Mouse (Mus musculus): ENCODE data around the gene Katnal1. TPM values are rescaled to one million over a fixed set of nuclear protein-coding genes. Genes with fewer than 3 reads are reported as not detected.

Katnal1 gene
- polyA plus RNA-seq, 1 experiment from 2014 or later: 19.9 TPM

DNA sequence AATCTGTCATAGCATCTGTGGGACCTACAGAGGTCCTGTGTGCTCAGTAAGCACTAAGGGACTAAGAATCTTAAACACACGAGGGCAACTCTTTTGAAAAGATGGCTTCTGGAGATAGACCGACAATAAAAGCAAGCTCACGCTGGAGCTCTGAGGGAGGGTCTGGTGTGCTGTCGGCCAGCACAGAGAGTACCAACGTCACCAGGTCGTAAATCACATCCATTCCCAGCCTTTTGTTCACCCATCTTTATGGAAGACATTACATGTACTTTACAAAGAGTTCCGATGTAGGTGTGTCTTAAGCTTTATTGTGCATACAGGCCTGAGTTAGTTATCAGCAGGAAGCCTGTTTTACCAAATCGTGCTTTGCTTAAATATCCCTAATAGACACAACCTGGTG lies 14.9 kb upstream of the Katnal1 start:
- ATAC-seq (no peak), DNase-seq (ENCODE audit: low read depth, low spot score) (no peak)
- TF ChIP-seq CTCF (IDR thresholded peaks at IDR 0.05): no peak
- CTCF ChIA-PET: interaction anchor here (1.5 kb wide), 2 partner anchors 11 to 15 kb away, joined by 3 to 4 read pairs; partner anchors contain the start of gene Katnal1
- H3K27me3 ChIP-seq: no peaks in the 10 kb centered on the region
- in situ Hi-C loops (cut with MboI; ENCODE audit: low pct_unique_long_range_greater_than_20kb): no loop called here
- POLR2A ChIA-PET: interaction anchor here (0.5 to 1.2 kb wide), 2 partner anchors 8 to 382 kb away, joined by 3 to 8 read pairs; no protein-coding TSS in a partner anchor

DNA sequence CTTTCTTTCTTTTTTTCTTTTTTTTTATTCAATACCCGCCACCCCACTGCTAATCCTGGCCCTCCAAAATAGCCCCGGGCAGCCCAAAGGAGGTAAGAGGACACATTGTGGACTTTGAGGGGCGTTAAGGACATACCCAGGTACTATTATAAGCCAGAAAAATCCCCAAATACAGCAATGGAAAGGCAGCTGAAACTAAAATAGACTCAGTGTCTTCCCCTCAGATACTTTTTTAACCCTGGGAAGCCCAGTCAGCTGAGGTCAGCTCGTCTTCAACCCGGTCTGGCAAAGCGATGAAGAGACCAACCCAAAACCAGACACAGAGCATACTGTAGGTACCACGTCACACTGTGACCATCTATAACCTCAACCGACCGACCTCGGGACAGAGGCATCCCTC lies 14.3 kb upstream of the Katnal1 start:
- ChIA-PET CTCF (interaction anchor here (1.5 kb wide), 2 partner anchors 12 to 15 kb away, joined by 3 to 4 read pairs; partner anchors contain the start of gene Katnal1), POLR2A (interaction anchor here (1.2 kb wide), 1 partner anchor 9 kb away, joined by 3 read pairs; no protein-coding TSS in a partner anchor)
- in situ Hi-C loops (cut with MboI; ENCODE audit: low pct_unique_long_range_greater_than_20kb): no loop called here
- no peak for DNase-seq (ENCODE audit: low read depth, low spot score)
- no peaks in the 10 kb centered on the region for H3K27me3 ChIP-seq
- ATAC-seq: no peak
- no peak for TF ChIP-seq CTCF (IDR thresholded peaks at IDR 0.05)

DNA sequence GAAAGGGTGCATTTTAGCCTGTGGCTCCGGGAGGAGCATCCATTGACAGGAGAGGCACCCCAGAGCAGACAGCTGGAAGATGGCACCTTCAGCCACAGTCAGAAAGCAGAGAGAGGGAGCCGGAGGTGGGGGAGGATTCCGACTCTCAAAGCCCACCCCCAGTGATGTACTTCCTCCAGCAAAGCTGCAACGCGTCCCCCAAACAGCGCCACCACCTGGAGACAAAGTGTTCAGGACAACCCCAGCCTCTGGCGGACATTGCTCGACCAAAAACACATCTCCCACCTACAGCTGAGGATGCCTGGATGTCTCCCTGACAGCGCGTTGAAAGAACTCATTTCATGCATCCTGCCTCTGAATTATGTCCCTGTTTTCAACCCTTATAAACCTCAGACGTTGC lies 13.8 kb upstream of the Katnal1 start:
- no peaks in the 10 kb centered on the region for H3K27me3 ChIP-seq
- ChIA-PET POLR2A (no interaction called here), CTCF (interaction anchor here (0.7 to 1.3 kb wide), 2 partner anchors 15 to 27 kb away, joined by 3 read pairs; no protein-coding TSS in a partner anchor)
- no peak for DNase-seq (ENCODE audit: low read depth, low spot score)
- in situ Hi-C loops (cut with MboI; ENCODE audit: low pct_unique_long_range_greater_than_20kb): no loop called here
- no peak for ATAC-seq
- no peak for TF ChIP-seq CTCF (IDR thresholded peaks at IDR 0.05)

DNA sequence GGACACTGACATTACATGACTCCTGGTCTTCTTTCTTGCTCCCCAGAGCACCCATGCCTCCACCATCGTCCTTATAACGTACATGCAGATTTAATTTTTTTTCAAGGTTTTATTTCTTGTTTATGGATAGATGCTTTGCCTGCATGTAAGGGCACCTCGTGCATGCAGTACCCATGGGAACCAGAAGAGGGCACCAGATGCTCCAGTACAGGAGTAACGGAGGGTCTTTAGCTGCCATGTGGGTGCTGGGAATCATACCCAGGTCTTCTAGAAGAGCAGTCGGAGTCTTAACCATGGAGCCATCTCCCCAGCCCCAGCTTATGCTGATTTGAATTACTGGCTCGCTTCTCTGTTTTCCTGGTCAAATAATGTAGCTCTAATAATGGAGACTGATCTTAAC lies 13.2 kb upstream of the Katnal1 start:
- peak; percentile 58 for TF ChIP-seq CTCF (IDR thresholded peaks at IDR 0.05)
- ChIA-PET POLR2A (interaction anchor here (1.1 kb wide), 1 partner anchor 24 kb away, joined by 3 read pairs; no protein-coding TSS in a partner anchor), CTCF (interaction anchor here (0.7 to 1.4 kb wide), 3 partner anchors 15 to 28 kb away, joined by 3 read pairs; no protein-coding TSS in a partner anchor)
- DNase-seq (ENCODE audit: low read depth, low spot score) (no peak), ATAC-seq (no peak)
- in situ Hi-C loops (cut with MboI; ENCODE audit: low pct_unique_long_range_greater_than_20kb): no loop called here
- H3K27me3 ChIP-seq: no peaks in the 10 kb centered on the region

DNA sequence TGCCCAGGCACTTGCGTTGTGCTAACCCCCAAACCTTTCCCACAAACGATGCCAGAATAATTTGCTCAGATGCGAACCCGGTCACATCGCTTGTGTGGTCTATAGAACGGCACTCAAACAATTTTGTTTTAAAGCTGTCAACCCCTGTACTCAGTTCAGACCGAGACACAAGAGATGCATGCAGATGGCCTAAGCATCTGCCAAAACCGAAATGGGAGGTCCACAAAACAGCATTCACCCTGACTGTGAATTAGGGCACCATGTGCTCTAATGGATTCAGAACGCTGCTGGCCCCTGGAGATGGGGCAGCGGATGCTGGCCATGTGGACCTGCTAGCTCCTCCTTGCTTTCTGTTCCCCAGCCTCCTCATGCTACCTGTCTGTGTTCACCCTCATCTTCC lies 12.7 kb upstream of the Katnal1 start:
- in situ Hi-C loops (cut with MboI; ENCODE audit: low pct_unique_long_range_greater_than_20kb): no loop called here
- ChIA-PET POLR2A (interaction anchor here (1.1 kb wide), 1 partner anchor 25 kb away, joined by 3 read pairs; no protein-coding TSS in a partner anchor), CTCF (interaction anchor here (1.3 to 1.4 kb wide), 2 partner anchors 20 to 28 kb away, joined by 3 read pairs; no protein-coding TSS in a partner anchor)

DNA sequence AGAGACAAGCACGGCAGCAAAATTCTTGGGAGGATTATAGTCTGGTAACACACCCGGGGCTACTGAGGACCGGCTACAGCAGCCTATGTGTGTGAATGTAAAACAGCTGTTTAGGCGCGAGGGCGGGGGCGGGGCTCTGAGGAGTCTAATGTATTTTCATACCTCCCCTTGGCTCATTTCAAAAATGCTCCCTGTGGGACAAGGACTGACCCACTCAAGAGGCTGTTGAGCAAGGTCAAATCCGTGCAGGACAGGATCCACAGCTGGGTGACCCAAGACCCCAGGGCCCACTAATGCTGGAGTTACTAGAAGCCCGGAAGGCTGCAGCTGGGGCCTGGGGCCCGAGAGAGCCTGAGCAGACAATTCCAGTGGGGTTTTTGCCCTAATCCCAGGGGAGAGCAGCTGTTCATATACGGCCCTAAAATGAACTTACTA lies 10.8 kb upstream of the Katnal1 start:
- CTCF ChIA-PET: interaction anchor here (0.8 kb wide), 1 partner anchor 31 kb away, joined by 3 read pairs; no protein-coding TSS in a partner anchor
- no peak for TF ChIP-seq CTCF (IDR thresholded peaks at IDR 0.05)
- H3K27me3 ChIP-seq: no peaks in the 10 kb centered on the region
- DNase-seq (ENCODE audit: low read depth, low spot score) (no peak), ATAC-seq (no peak)
- in situ Hi-C loops (cut with MboI; ENCODE audit: low pct_unique_long_range_greater_than_20kb): no loop called here
- POLR2A ChIA-PET: interaction anchor here (1.4 kb wide), 1 partner anchor 12 kb away, joined by 5 read pairs; no protein-coding TSS in a partner anchor

More for the DNA sequence above, 12.7 kb upstream of the Katnal1 start:
- ATAC-seq: no peak
- TF ChIP-seq CTCF (IDR thresholded peaks at IDR 0.05): no peak
- H3K27me3 ChIP-seq: no peaks in the 10 kb centered on the region
- no peak for DNase-seq (ENCODE audit: low read depth, low spot score)

- in situ Hi-C loops (cut with MboI; ENCODE audit: low pct_unique_long_range_greater_than_20kb): no loop called here
- CTCF ChIA-PET: interaction anchor here (1.0 to 1.5 kb wide), 6 partner anchors 9 to 28 kb away, joined by 3 to 5 read pairs (median 4); no protein-coding TSS in a partner anchor
- POLR2A ChIA-PET: interaction anchor here (1.3 to 1.4 kb wide), 2 partner anchors 14 to 22 kb away, joined by 5 read pairs; no protein-coding TSS in a partner anchor
- H3K27me3 ChIP-seq: no peaks in the 10 kb centered on the region
- ATAC-seq (peak; percentile 82), DNase-seq (ENCODE audit: low read depth, low spot score) (peak; percentile 60)
- no peak for TF ChIP-seq CTCF (IDR thresholded peaks at IDR 0.05)
Measured at GRCm38 (mm10) chr5:148936516-148936951, 7.4 kb upstream of the Katnal1 start.

- ChIA-PET POLR2A (interaction anchor here (1.3 to 1.4 kb wide), 2 partner anchors 15 to 22 kb away, joined by 5 read pairs; no protein-coding TSS in a partner anchor), CTCF (interaction anchor here (0.9 to 1.5 kb wide), 6 partner anchors 10 to 19 kb away, joined by 3 to 5 read pairs (median 4); no protein-coding TSS in a partner anchor)
- in situ Hi-C loops (cut with MboI; ENCODE audit: low pct_unique_long_range_greater_than_20kb): no loop called here
- DNase-seq (ENCODE audit: low read depth, low spot score) (no peak), ATAC-seq (no peak)
- no peak for TF ChIP-seq CTCF (IDR thresholded peaks at IDR 0.05)
- no peaks in the 10 kb centered on the region for H3K27me3 ChIP-seq
Measured at GRCm38 (mm10) chr5:148935871-148936270, 6.8 kb upstream of the Katnal1 start.

DNA sequence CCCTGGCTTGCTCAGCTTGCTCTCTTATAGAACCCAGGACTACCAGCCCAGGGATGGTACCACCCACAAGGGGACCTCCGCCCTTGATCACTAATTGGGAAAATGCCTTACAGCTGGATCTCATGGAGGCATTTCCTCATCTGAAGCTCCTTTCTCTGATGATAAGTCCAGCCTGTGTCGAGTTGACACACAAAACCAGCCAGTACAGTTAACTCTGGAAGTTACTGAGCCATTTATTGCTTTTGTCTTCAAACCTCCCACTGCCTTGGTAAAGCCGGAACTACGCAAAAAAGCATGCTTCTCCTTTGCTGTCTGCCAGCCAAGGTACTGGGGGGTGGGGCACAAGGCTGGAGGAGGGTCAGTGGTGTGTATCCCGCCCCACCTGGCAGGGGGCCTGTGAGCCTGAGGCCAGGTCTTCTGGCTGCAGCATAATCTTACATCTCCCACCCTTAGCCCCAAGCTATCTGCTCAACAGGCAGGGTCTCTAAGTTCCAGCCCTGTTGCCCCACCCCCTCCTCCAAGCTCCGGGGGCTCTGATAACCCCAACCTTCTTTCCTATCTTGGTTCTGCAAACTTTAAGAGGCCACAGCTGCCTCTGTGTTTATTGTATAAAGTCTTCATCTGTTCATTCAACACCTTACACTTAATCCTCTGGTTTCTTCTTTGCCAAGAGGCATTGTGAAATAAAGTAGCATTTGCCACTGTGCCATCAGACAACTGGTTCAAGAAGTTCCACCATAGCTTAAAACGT lies 6.1 kb upstream of the Katnal1 start:
- H3K27me3 ChIP-seq: no peaks in the 10 kb centered on the region
- no peak for TF ChIP-seq CTCF (IDR thresholded peaks at IDR 0.05)
- ChIA-PET POLR2A (interaction anchor here (1.3 kb wide), 1 partner anchor 23 kb away, joined by 5 read pairs; no protein-coding TSS in a partner anchor), CTCF (interaction anchor here (0.9 to 1.5 kb wide), 3 partner anchors 11 to 13 kb away, joined by 3 to 4 read pairs (median 4); no protein-coding TSS in a partner anchor)
- in situ Hi-C loops (cut with MboI; ENCODE audit: low pct_unique_long_range_greater_than_20kb): no loop called here
- DNase-seq (ENCODE audit: low read depth, low spot score): no peak
- ATAC-seq: no peak

DNA sequence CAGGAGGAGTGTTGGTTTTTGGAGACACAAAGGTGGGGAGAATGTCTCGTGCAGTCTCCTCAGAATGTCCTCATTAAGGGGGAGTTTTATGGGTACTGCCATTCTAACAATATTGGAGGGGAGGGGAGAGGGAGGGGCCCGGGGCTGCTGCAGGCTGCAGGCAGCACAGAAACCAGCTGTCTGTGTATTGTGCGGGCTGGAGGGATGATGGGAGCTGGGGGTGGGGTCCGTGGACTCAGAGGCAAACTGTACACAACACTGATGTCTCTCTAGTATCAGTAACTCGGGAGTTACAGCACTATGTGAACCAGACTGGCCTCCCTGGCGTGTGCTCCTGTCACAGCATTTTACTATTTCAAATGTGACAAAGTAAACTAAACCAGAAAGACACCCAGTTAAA lies 5.3 kb upstream of the Katnal1 start:
- POLR2A ChIA-PET: no interaction called here
- ATAC-seq (no peak), DNase-seq (ENCODE audit: low read depth, low spot score) (no peak)
- H3K27me3 ChIP-seq: no peaks in the 10 kb centered on the region
- in situ Hi-C loops (cut with MboI; ENCODE audit: low pct_unique_long_range_greater_than_20kb): no loop called here
- TF ChIP-seq CTCF (IDR thresholded peaks at IDR 0.05): no peak
- CTCF ChIA-PET: no interaction called here

Data from Patski (cell line).